Mouse (Mus musculus): ENCODE data around the gene Slc13a2. TPM values are rescaled to one million over a fixed set of nuclear protein-coding genes. Genes with fewer than 3 reads are reported as not detected.

Gene Slc13a2
- total RNA-seq, 2 experiments from 2014 or later, result not detected

GRCm38 (mm10) chr11:78399680-78400079 lies 22.3 kb downstream of the Slc13a2 start:
- peak; percentile 65 for ATAC-seq (replicated peaks; ENCODE audit: poor library complexity, severe bottlenecking)

GRCm38 (mm10) chr11:78398212-78398611 lies 23.8 kb downstream of the Slc13a2 start:
- ATAC-seq (replicated peaks; ENCODE audit: poor library complexity, severe bottlenecking), result no peak

- ATAC-seq (replicated peaks; ENCODE audit: poor library complexity, severe bottlenecking), result peak; percentile 70
Observed at GRCm38 (mm10) chr11:78397397-78397796, 24.6 kb downstream of the Slc13a2 start.

GRCm38 (mm10) chr11:78396950-78397349 lies 25.1 kb downstream of the Slc13a2 start:
- ATAC-seq (replicated peaks; ENCODE audit: poor library complexity, severe bottlenecking), result no peak

- no peak for ATAC-seq (replicated peaks; ENCODE audit: poor library complexity, severe bottlenecking)
Observed at GRCm38 (mm10) chr11:78392728-78393127, 29.3 kb downstream of the Slc13a2 start.

- no peak for ATAC-seq (replicated peaks; ENCODE audit: poor library complexity, severe bottlenecking)
Observed at GRCm38 (mm10) chr11:78386508-78387043, 35.4 kb downstream of the Slc13a2 start, which contains the start of gene Foxn1. Gene Foxn1 (minus strand): TSS chr11:78386558.

GRCm38 (mm10) chr11:78385776-78386175 lies 36.2 kb downstream of the Slc13a2 start:
- ATAC-seq (replicated peaks; ENCODE audit: poor library complexity, severe bottlenecking), result no peak

- no peak for ATAC-seq (replicated peaks; ENCODE audit: poor library complexity, severe bottlenecking)
Observed at GRCm38 (mm10) chr11:78382701-78383100, 39.3 kb downstream of the Slc13a2 start.

GRCm38 (mm10) chr11:78382286-78382685 lies 39.7 kb downstream of the Slc13a2 start:
- no peak for ATAC-seq (replicated peaks; ENCODE audit: poor library complexity, severe bottlenecking)

- ATAC-seq (replicated peaks; ENCODE audit: poor library complexity, severe bottlenecking), result no peak
Observed at GRCm38 (mm10) chr11:78380996-78381395, 41.0 kb downstream of the Slc13a2 start.

- ATAC-seq (replicated peaks; ENCODE audit: poor library complexity, severe bottlenecking), result no peak
Observed at GRCm38 (mm10) chr11:78380351-78380750, 41.7 kb downstream of the Slc13a2 start.

GRCm38 (mm10) chr11:78377549-78378159 lies 44.4 kb downstream of the Slc13a2 start:
- no peak for ATAC-seq (replicated peaks; ENCODE audit: poor library complexity, severe bottlenecking)

GRCm38 (mm10) chr11:78374147-78374546 lies 47.9 kb downstream of the Slc13a2 start:
- ATAC-seq (replicated peaks; ENCODE audit: poor library complexity, severe bottlenecking), result no peak

- ATAC-seq (replicated peaks; ENCODE audit: poor library complexity, severe bottlenecking), result no peak
Observed at GRCm38 (mm10) chr11:78372610-78373009, 49.4 kb downstream of the Slc13a2 start.

GRCm38 (mm10) chr11:78372166-78372565 lies 49.9 kb downstream of the Slc13a2 start:
- no peak for ATAC-seq (replicated peaks; ENCODE audit: poor library complexity, severe bottlenecking)

- no peak for ATAC-seq (replicated peaks; ENCODE audit: poor library complexity, severe bottlenecking)
Observed at GRCm38 (mm10) chr11:78371711-78372110, 50.3 kb downstream of the Slc13a2 start.

- ATAC-seq (replicated peaks; ENCODE audit: poor library complexity, severe bottlenecking), result no peak
Observed at GRCm38 (mm10) chr11:78370389-78370788, 51.6 kb downstream of the Slc13a2 start.

- no peak for ATAC-seq (replicated peaks; ENCODE audit: poor library complexity, severe bottlenecking)
Observed at GRCm38 (mm10) chr11:78367456-78368225, 54.4 kb downstream of the Slc13a2 start.

GRCm38 (mm10) chr11:78364103-78364502 lies 57.9 kb downstream of the Slc13a2 start:
- ATAC-seq (replicated peaks; ENCODE audit: poor library complexity, severe bottlenecking), result no peak

- no peak for ATAC-seq (replicated peaks; ENCODE audit: poor library complexity, severe bottlenecking)
Observed at GRCm38 (mm10) chr11:78363309-78364007, 58.6 kb downstream of the Slc13a2 start.

GRCm38 (mm10) chr11:78360789-78361131 lies 61.3 kb downstream of the Slc13a2 start:
- no peak for ATAC-seq (replicated peaks; ENCODE audit: poor library complexity, severe bottlenecking)
